Mouse (Mus musculus): ENCODE results near the gene Ptch2.

The Ptch2 gene

GRCm38 (mm10) chr4:117152714-117153113 is 56.8 kb downstream of the Ptch2 start:
- no peak for DNase-seq (ENCODE audit: low spot score)

- DNase-seq (ENCODE audit: low spot score) = no peak
Observed at GRCm38 (mm10) chr4:117155020-117155791, 59.3 kb downstream of the Ptch2 start.

GRCm38 (mm10) chr4:117155792-117156355 is 60.0 kb downstream of the Ptch2 start, which contains the start of gene Rps8:
Rps8 (minus strand) TSS chr4:117156243.
- DNase-seq (ENCODE audit: low spot score) = peak; percentile 74

GRCm38 (mm10) chr4:117156372-117156771 is 60.5 kb downstream of the Ptch2 start:
- no peak for DNase-seq (ENCODE audit: low spot score)

GRCm38 (mm10) chr4:117159666-117160065 is 63.8 kb downstream of the Ptch2 start:
- no peak for DNase-seq (ENCODE audit: low spot score)

- DNase-seq (ENCODE audit: low spot score) = no peak
Observed at GRCm38 (mm10) chr4:117161183-117161582, 65.3 kb downstream of the Ptch2 start.

All from ovary, postnatal 14 days (tissue).